Mouse (Mus musculus) neutrophil, adult 5-6 weeks (primary cell): ENCODE measurements around the gene Sult6b2. TPM values are rescaled to one million over a fixed set of nuclear protein-coding genes. Genes with fewer than 3 reads are reported as not detected.

Source experiments
- ATAC-seq: fragments of 151-379, 151-347 bp; 2 replicates; pipeline ENCODE4 v1.8.0; 2017; ENCODE audit warnings: mild to moderate bottlenecking, moderate TSS enrichment; ENCODE audit not compliant: insufficient number of reproducible peaks, poor library complexity, low FRiP score, severe bottlenecking; ENCODE audit errors: extremely low read depth
- total RNA-seq: library from RNA; stranded (forward); fragments of 200-1000 nt; gene quantifications from 2 replicates; pipeline ENCODE4 v1.2.3, GENCODE M21; 2017

Gene Sult6b2
- total RNA-seq = not detected in 2 replicates

DNA sequence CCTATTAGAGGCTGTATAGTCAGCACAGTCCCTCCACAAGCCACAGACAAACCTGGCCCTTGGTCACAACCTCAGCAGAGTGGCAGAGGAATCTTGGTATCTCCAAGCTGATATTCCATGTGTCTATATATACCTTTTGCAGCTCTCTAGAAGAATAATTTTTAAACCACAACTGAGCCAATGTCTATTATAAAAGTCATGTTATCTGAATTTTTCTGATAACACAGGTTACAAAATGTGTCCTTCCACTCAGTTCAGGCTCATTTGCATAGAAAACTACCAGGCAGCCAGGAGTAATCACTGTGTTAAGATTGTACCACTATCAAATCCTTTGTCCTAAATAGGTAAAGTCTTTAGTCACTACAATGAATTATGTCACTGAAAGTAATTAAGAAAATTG, at the start of gene Sult6b2:
Gene Sult6b2 (minus strand): TSS at position 101 of the 400 bp plus-strand sequence.
- ATAC-seq = no peak

DNA sequence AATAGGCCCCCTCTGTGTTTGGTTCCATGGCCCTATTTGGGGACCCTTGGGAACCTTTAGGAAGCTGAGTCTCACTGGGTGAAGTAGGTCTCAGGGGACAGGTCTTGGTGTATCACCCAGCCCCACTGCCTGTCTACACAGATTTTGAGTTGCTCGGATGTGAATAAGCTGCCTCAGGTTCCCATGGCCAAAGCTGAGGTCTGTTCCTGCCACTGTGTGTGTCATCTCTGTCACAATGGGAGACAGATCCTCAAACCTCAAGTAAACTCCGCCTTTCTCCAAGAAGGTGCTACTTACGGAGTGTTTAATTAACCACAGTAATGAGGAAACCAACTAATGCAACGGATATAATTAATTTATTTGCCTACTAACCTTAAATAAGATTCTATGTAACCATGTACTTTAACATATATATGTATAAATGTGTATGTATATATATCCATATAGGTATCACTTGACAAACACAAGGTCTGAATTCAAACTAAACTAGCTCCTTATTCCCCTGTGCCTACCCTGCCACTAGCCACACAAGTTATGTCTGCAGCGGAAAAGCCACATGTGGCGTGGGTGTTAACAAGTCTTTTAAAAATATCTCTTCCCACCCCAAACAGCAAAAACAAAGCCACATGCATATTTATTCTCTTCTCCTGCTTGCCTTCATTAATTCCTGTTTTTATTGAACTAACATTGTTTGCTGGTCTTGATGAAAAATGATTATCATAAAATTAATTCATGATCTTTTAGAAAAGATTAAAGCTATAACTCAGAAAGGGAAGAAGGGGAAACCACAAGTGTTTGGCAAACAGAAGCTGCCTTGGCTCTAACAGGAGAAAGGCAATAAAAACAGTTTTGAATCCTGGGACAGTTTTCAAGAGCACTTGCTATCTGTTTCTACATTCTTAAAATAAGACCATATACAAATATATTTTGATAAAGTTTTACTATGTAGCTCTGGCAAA, 48.4 kb upstream of the Sult6b2 start:
- no peak for ATAC-seq

- ATAC-seq = no peak
These were observed 46.1 kb upstream of the Sult6b2 start for GRCm38 (mm10) chr6:142850436-142850835.

- no peak for ATAC-seq
These were observed 45.0 kb upstream of the Sult6b2 start for GRCm38 (mm10) chr6:142849326-142849725.

DNA sequence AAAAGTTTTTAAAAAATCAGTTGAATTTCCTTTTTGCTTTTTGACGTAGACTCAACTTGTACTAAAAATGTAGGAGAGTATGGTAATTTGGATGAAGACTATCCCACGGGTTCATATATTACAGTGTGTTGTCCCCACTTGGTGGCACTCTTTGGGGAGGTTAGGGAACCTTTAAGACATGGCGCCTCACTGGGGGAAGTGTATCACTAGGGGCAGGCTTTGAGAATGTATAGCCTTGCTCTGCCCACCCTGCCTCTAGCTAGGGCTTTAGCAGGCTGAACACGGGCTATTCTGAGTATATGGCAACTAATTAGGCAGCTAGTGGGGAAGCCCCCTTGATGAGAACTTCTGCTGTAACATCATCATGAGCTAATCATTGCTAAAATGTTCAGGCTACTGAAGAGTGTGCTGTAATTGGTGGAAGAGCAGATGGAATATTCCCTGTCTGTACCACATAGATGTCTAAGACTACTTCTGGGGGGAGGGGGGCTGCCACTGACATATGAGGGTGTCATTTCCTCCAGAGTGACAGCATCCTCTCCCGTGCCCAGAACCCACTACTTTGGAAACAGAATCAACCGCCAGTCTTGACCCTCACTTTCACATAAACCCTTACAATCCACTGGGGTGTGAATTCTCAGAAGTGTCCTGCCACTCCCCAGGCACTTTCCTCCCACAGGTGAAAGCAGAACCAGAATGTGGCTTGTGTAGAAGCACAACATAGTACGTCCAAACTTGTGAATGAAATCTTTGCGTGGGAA, 43.8 kb upstream of the Sult6b2 start:
- ATAC-seq = no peak

DNA sequence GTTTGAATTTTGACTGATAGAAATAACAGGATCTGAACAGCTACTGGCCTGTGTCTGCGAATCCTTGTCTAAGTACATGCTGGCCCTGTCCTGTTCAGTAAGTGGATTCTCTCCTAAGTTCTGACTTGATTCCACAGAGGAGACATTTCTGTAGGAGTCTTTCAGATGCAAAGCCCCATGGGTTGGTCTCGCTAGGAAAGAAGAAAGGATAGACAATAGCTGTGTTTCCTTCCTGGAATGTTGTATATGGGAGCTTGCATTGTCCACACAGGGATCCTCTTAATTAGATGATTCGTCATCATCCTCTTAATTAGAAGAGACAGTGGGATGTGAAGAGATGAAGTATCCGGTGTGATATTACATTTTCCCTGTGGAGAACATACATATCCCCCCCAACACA, 42.6 kb upstream of the Sult6b2 start:
- ATAC-seq = no peak

DNA sequence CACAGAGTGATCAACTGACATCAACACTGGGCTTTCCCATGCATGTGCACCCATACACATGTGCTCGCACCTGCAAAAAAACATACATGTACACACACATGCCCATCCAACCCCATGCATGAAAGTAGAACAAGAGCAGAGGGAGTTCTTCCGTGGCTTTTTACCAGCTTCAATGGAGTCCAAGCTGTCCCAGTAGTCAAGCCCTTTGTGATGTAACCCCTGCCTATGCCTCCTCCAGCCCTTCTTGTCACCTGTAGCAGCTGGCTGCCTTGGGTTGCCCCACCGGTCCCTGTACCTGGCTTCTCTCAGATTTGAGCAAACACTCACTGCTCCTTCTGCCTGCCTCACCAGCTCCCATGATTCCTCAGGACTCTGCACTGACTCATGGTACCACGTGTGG, 40.8 kb upstream of the Sult6b2 start:
- no peak for ATAC-seq

DNA sequence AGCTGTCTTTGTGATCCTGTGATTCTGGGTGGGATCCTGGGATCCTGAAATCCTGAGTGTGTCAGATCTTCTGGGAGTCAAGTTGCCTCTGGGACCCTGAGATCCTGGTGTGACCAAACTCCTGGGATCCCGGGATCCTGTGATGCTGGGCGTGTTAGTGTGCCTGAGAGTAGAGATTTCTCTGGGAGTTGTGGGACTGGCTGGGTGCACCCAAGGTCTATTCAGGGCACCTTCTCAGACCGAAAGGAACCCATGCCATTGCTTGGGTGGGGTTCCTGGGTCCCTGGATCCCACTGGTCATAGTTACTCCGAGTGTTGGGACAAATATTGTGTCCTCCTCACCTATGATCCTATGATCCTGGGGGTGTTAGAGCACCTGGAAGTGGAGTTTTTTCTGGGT, 39.8 kb upstream of the Sult6b2 start:
- ATAC-seq = no peak

DNA sequence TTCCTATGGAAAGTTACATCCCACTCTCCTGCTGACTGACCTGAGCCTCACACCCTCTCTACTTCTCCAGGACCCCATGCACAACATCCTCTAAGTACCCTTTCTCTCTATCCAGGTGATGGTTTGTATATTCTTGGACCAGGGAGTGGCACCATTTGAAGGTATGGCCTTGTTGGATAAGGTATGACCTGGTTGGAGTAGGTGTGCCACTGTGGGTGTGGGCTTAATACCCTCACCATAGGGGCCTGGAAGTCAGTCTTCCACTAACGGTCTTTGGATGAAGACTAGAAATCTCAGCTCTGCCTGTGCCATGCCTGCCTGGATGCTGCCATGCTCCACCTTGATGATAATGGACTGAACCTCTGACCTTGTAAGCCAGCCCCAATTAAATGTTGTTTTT, 34.2 kb upstream of the Sult6b2 start:
- ATAC-seq = no peak

GRCm38 (mm10) chr6:142837326-142837725, 33.0 kb upstream of the Sult6b2 start:
- no peak for ATAC-seq

DNA sequence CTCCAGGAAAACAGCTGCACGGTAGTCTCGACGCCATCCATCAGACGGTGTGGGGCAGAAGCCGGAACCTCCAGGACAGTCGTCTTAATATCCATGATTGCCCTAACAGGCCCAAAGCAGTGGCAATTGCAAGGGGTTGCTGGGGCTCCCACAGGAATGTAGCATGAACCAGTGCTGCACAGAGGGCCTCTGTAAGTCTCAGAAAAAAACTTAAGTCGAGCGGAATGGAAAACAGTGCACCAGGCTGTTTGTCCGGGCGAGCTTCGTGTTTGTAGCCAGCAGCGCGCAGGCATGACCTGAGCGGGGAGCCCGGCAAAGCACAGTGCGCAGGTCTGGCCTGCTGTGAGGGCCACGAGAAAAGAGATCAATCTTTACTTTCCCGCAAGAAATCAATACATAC, 31.4 kb upstream of the Sult6b2 start:
- ATAC-seq = no peak

- no peak for ATAC-seq
These were observed 30.6 kb upstream of the Sult6b2 start for GRCm38 (mm10) chr6:142834911-142835310.

- no peak for ATAC-seq
These were observed 27.4 kb upstream of the Sult6b2 start for GRCm38 (mm10) chr6:142831706-142832105.

DNA sequence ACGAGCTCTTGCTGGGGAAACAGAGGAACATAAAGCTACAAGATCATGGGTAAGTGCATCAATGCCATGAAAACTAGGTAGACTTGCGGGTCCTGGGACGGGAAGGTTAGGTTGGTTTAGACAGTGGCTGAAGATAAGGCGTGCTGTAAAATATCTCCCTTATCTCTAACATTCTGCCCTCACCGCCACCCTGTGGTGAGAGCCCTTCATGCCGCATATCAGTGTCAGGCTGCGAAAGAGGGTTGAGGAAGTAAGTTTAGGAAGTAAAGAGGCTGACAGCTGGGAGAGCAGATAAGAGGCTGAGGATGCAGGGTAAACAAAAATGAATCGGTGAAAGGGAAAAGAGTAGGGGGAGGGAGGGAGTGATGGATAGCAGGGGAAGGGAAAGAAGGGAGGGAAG, 26.9 kb upstream of the Sult6b2 start:
- no peak for ATAC-seq

- ATAC-seq = no peak
These were observed 25.9 kb upstream of the Sult6b2 start for GRCm38 (mm10) chr6:142830221-142830620.

DNA sequence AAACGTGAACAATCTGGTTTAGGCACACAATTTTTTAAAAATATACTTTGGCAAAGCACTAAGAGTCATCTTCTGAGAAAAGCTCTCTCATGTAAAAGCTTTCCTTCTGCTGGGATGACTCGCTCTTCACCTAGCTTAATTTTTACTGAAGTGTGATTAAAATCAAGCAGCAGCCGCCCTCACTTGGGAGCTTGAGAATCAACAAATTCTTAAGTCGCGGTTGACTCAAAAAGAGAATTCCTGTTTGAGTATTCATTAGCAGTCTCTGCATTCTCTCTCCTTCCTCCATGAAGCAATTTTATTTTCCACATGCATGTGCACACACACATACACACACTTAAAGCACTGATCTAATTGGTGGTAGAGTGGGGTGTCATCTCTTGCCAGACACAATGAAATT, 21.1 kb upstream of the Sult6b2 start:
- no peak for ATAC-seq

GRCm38 (mm10) chr6:142823008-142823787, 18.9 kb upstream of the Sult6b2 start:
- ATAC-seq = no peak

DNA sequence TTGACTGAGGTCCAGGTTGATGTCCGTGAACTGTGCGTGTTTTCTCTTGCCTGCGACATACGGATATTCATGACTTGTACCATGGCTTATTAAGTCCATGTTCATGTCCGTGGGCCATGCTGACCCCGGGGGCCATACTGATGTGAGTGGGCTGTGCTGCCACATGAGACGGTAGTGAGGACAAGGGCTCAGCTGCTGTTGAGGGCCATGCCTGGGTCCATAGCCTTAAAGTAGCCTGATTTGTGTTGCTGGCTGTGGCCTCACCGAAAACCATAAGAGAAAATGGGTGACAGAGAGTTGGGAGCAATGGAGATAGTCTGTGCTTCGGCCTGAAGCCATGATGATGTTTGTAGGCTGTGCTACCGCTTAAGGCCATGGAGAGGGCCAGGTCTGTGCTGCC, 14.0 kb upstream of the Sult6b2 start:
- ATAC-seq = no peak

DNA sequence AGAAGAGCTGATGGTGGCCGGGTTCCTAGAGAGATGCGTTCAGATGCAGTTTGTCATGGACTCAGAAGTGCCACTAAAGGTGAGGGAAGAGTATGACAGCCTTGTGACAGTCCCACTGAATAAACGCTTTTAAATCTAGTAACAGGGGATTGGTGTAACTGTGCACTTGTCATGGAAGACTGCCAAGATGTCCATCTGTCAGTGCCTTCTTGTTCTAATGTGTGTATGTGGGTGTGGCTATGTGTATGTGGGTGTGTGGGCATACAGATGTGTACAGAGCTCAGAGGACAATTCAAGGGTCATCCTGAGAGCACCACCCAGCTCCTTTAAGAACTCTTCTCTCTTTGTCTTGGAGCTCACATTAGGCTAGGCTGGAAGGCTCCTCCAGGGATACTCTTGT, 11.2 kb upstream of the Sult6b2 start:
- ATAC-seq = no peak
